Mouse (Mus musculus) stomach, postnatal 0 days (tissue): ENCODE data around the gene Hpse2. TPM values are rescaled to one million over a fixed set of nuclear protein-coding genes. Genes with fewer than 3 reads are reported as not detected.

Experiments used
- ATAC-seq: fragments of 200-750 bp; cut with Nextera tagmentation; 2 replicates; pipeline ENCODE4 v1.8.0; 2017; ENCODE audit not compliant: low FRiP score, low TSS enrichment
- DNase-seq: peaks from one replicate; pipeline ENCODE4 v3.0.0-alpha.2; 2016; ENCODE audit warnings: low spot score
- H3K27ac ChIP-seq: fragments of 300-500 bp; sonication (generic); replicated peaks from 2 replicates; pipeline ENCODE4 v1.5.1; 2014; ENCODE audit warnings: mild to moderate bottlenecking, control low read depth
- H3K27me3 ChIP-seq: fragments of 300-500 bp; sonication (generic); 2 replicates; pipeline ENCODE4 v1.6.1; 2014; ENCODE audit warnings: low read length; ENCODE audit not compliant: control insufficient read depth, insufficient read depth
- H3K36me3 ChIP-seq: fragments of 300-500 bp; sonication (generic); 2 replicates; pipeline ENCODE4 v1.6.1; 2014; ENCODE audit warnings: low read length, mixed read lengths; ENCODE audit not compliant: control insufficient read depth, insufficient read depth
- H3K4me1 ChIP-seq: fragments of 300-500 bp; sonication (generic); replicated peaks from 2 replicates; pipeline ENCODE4 v1.6.1; 2014; ENCODE audit warnings: antibody characterized with exemption; ENCODE audit not compliant: control insufficient read depth, insufficient read depth
- H3K4me2 ChIP-seq: fragments of 300-500 bp; sonication (generic); replicated peaks from 2 replicates; pipeline ENCODE4 v1.6.1; 2014; ENCODE audit warnings: low read depth, mild to moderate bottlenecking, control low read depth, moderate library complexity
- H3K4me3 ChIP-seq: fragments of 300-500 bp; sonication (generic); 2 replicates; pipeline ENCODE4 v1.5.1; 2014; ENCODE audit warnings: low read depth, low read length, control low read depth
- H3K9ac ChIP-seq: fragments of 300-500 bp; sonication (generic); 2 replicates; pipeline ENCODE4 v1.6.1; 2014; ENCODE audit warnings: mild to moderate bottlenecking, low read length, control low read depth, mixed read lengths
- H3K9me3 ChIP-seq: fragments of 300-500 bp; sonication (generic); 2 replicates; pipeline ENCODE4 v1.6.1; 2016; ENCODE audit warnings: low read length; ENCODE audit not compliant: control insufficient read depth
- CTCF ChIP-seq: IDR thresholded peaks from 2 replicates; pipeline ENCODE4 v1.5.1; 2016; ENCODE audit warnings: antibody characterized with exemption, low read depth, mild to moderate bottlenecking, moderate library complexity
- EP300 ChIP-seq: optimal IDR thresholded peaks from 2 replicates; pipeline ENCODE3; 2016; ENCODE audit warnings: antibody characterized with exemption
- WGBS: fragments of 180-500 bp; shearing (Covaris S2); extraction: QIAGEN DNeasy Blood & Tissue Kit; methylation state at CpG from one replicate; pipeline ENCODE4 v1.1.7; 2014; 5-methylcytosine and 5-hydroxymethylcytosine counted together
- polyA plus RNA-seq: library from polyadenylated mRNA; unstranded; fragments of >200 nt; fragmentation: Nextera tagmentation; extraction: Ambion mirVana; gene quantifications from 2 replicates; pipeline ENCODE4 v1.2.1, GENCODE M21; 2015

The Hpse2 gene
- polyA plus RNA-seq, 1 experiment from 2014 or later = 1.3 TPM

- WGBS = 44% methylated on average over 5 of the region's 5 CpGs
- no peak overlapping the region for H3K9ac ChIP-seq
- DNase-seq = no peak
Observed at GRCm38 (mm10) chr19:42891599-42891998, 496.6 kb downstream of the Hpse2 start.

GRCm38 (mm10) chr19:42877653-42878052 is 510.5 kb downstream of the Hpse2 start:
- H3K4me2 ChIP-seq = no peak overlapping the region
- ATAC-seq = no peak
- no peak overlapping the region for H3K9ac ChIP-seq
- H3K27me3 ChIP-seq = no peaks in the 10 kb centered on the region
- no peaks in the 10 kb centered on the region for H3K4me1 ChIP-seq
- H3K4me3 ChIP-seq = no peak overlapping the region
- WGBS = 59% methylated on average over 4 of the region's 4 CpGs
- no peaks in the 10 kb centered on the region for H3K9me3 ChIP-seq
- H3K27ac ChIP-seq = no peak overlapping the region
- DNase-seq = no peak
- TF ChIP-seq EP300 (no peak), CTCF (no peak)
- H3K36me3 ChIP-seq = no peaks in the 10 kb centered on the region

More at GRCm38 (mm10) chr19:42891599-42891998, 496.6 kb downstream of the Hpse2 start:
- ATAC-seq = 0 out of 2 replicates have a peak, but pooled peaks have one; percentile 40
- TF ChIP-seq EP300 (no peak), CTCF (no peak)
- H3K4me1 ChIP-seq = no peaks in the 10 kb centered on the region
- H3K36me3 ChIP-seq = no peaks in the 10 kb centered on the region
- H3K4me2 ChIP-seq = no peak overlapping the region
- H3K9me3 ChIP-seq = no peaks in the 10 kb centered on the region
- H3K27me3 ChIP-seq = no peaks in the 10 kb centered on the region
- H3K4me3 ChIP-seq = no peak overlapping the region
- no peak overlapping the region for H3K27ac ChIP-seq

- DNase-seq = no peak
- TF ChIP-seq CTCF = no peak
- TF ChIP-seq EP300 = no peak
- peak; percentile 68; the same call in 1 of the 2 replicates for ATAC-seq
- no peak overlapping the region for H3K9ac ChIP-seq
- no peak overlapping the region for H3K27ac ChIP-seq
- no peaks in the 10 kb centered on the region for H3K27me3 ChIP-seq
- H3K9me3 ChIP-seq = no peaks in the 10 kb centered on the region
- no peaks in the 10 kb centered on the region for H3K4me1 ChIP-seq
- no peak overlapping the region for H3K4me3 ChIP-seq
- no peak overlapping the region for H3K4me2 ChIP-seq
- no peaks in the 10 kb centered on the region for H3K36me3 ChIP-seq
- 64% methylated on average over 4 of the region's 4 CpGs for WGBS
Observed at GRCm38 (mm10) chr19:42876563-42876962, 511.6 kb downstream of the Hpse2 start.

- Histone ChIP-seq H3K4me1 (no peaks in the 10 kb centered on the region), H3K9me3 (no peaks in the 10 kb centered on the region), H3K4me2 (no peak overlapping the region), H3K27ac (no peak overlapping the region), H3K9ac (no peak overlapping the region), H3K36me3 (no peaks in the 10 kb centered on the region), H3K4me3 (no peak overlapping the region), H3K27me3 (no peaks in the 10 kb centered on the region)
- TF ChIP-seq EP300 (no peak), CTCF (no peak)
- ATAC-seq (no peak), DNase-seq (no peak)
- WGBS = 76% methylated on average over 8 of the region's 8 CpGs
Observed at GRCm38 (mm10) chr19:42869663-42870530, 518.3 kb downstream of the Hpse2 start.

- no peak for ATAC-seq
- Histone ChIP-seq H3K27ac (no peak overlapping the region), H3K9ac (no peak overlapping the region), H3K36me3 (no peaks in the 10 kb centered on the region), H3K9me3 (no peaks in the 10 kb centered on the region), H3K4me1 (no peaks in the 10 kb centered on the region), H3K27me3 (no peaks in the 10 kb centered on the region), H3K4me3 (no peak overlapping the region), H3K4me2 (no peak overlapping the region)
- DNase-seq = no peak
- 40% methylated on average over 3 of the region's 3 CpGs for whole genome bisulfite sequencing
- no peak for TF ChIP-seq EP300
- TF ChIP-seq CTCF = no peak
Observed at GRCm38 (mm10) chr19:42868958-42869662, 519.0 kb downstream of the Hpse2 start.

- WGBS = 27% methylated on average over 3 of the region's 3 CpGs
- Histone ChIP-seq H3K27ac (no peak overlapping the region), H3K36me3 (no peaks in the 10 kb centered on the region), H3K27me3 (no peaks in the 10 kb centered on the region), H3K4me2 (no peak overlapping the region), H3K9ac (no peak overlapping the region), H3K4me1 (no peaks in the 10 kb centered on the region), H3K4me3 (no peak overlapping the region), H3K9me3 (no peaks in the 10 kb centered on the region)
- ATAC-seq (no peak), DNase-seq (no peak)
- no peak for TF ChIP-seq CTCF
- no peak for TF ChIP-seq EP300
Observed at GRCm38 (mm10) chr19:42863013-42863412, 525.1 kb downstream of the Hpse2 start.
